Mouse (Mus musculus) brain, embryonic 14.5 days (tissue): Measurements from ENCODE around the gene Cblb.

ENCODE experiments used
- CTCF ChIP-seq: fragments of 200-500 bp; IDR thresholded peaks from 2 replicates; pipeline ENCODE4 v1.5.1; 2012; ENCODE audit warnings: inconsistent platforms, mild to moderate bottlenecking, moderate library complexity, borderline replicate concordance; ENCODE audit not compliant: insufficient read depth, insufficient read length; ENCODE audit errors: extremely low read depth
- POLR2A ChIP-seq: fragments of 200-500 bp; IDR thresholded peaks from 2 replicates; pipeline ENCODE4 v1.6.1; 2012; ENCODE audit warnings: mild to moderate bottlenecking, inconsistent platforms, borderline replicate concordance; ENCODE audit not compliant: poor library complexity, insufficient read depth, insufficient read length, severe bottlenecking; ENCODE audit errors: extremely low read depth

GRCm38 (mm10) chr16:52044518-52044917, 13.5 kb downstream of the Cblb start:
- TF ChIP-seq POLR2A (no peak), CTCF (no peak)
